Mouse (Mus musculus): ENCODE data around the gene Cyp4f37. TPM values are rescaled to one million over a fixed set of nuclear protein-coding genes. Genes with fewer than 3 reads are reported as not detected.
"Not testable (repeated sequence)": the region's sequence is repeated elsewhere in the genome, so short reads cannot be mapped to it uniquely, and the experiment has no call there.

The Cyp4f37 gene
- polyA plus RNA-seq, 1 experiment from 2014 or later: not detected

- H3K27me3 ChIP-seq (replicated peaks); H3K9ac ChIP-seq; ATAC-seq (ENCODE audit: insufficient number of reproducible peaks, low FRiP score); H3K9me3 ChIP-seq (replicated peaks); H3K27ac ChIP-seq (ENCODE audit: poor library complexity, severe bottlenecking); H3K4me1 ChIP-seq (replicated peaks); H3K36me3 ChIP-seq: not testable (repeated sequence)
- peak overlapping the region; percentile 44 for H3K4me3 ChIP-seq
- H3K4me2 ChIP-seq: peak overlapping the region; percentile 69
- WGBS: 85% methylated on average over 9 of the region's 9 CpGs
These were observed 13.3 kb downstream of the Cyp4f37 start for GRCm38 (mm10) chr17:32634242-32634971.

GRCm38 (mm10) chr17:32634972-32635314, 13.8 kb downstream of the Cyp4f37 start:
- no peaks in the 10 kb centered on the region for H3K27me3 ChIP-seq (replicated peaks)
- no peaks in the 10 kb centered on the region for H3K9me3 ChIP-seq (replicated peaks)
- 0 out of 2 replicates have a peak overlapping the region, but pooled peaks have one; percentile 47 for H3K9ac ChIP-seq
- H3K4me3 ChIP-seq: peak overlapping the region; percentile 44
- no peaks in the 10 kb centered on the region for H3K4me1 ChIP-seq (replicated peaks)
- peak overlapping the region; percentile 69 for H3K4me2 ChIP-seq
- no peaks in the 10 kb centered on the region for H3K36me3 ChIP-seq
- no peak overlapping the region for H3K27ac ChIP-seq (ENCODE audit: poor library complexity, severe bottlenecking)
- WGBS: 1% methylated on average over 17 of the region's 17 CpGs
- ATAC-seq (ENCODE audit: insufficient number of reproducible peaks, low FRiP score): peak; percentile 61; the same call in 1 of the 2 replicates

DNA sequence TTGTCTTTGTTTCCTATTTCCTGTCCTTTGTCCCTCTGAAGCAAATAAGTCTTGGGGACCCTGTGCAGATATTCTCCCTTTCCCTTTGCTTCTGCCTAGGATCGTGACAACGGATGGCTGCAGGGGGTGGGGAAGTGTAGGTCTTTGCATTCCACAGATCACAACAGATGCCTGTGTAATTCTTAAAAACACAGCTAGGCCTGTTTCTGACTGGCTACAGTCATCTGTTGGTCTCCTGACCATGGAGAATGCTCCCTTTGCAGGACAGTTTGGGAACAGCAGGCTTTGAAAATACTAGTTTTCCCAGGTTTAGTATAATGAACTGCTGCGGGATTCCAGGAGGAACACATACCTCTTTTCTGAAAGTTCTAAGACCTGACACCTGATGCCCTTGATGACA, 15.2 kb downstream of the Cyp4f37 start:
- no peak overlapping the region for H3K9ac ChIP-seq
- no peaks in the 10 kb centered on the region for H3K9me3 ChIP-seq (replicated peaks)
- H3K36me3 ChIP-seq: no peaks in the 10 kb centered on the region
- no peak overlapping the region for H3K4me3 ChIP-seq
- H3K27me3 ChIP-seq (replicated peaks): no peaks in the 10 kb centered on the region
- no peaks in the 10 kb centered on the region for H3K4me1 ChIP-seq (replicated peaks)
- H3K27ac ChIP-seq (ENCODE audit: poor library complexity, severe bottlenecking): no peak overlapping the region
- no peak overlapping the region for H3K4me2 ChIP-seq
- no peak for ATAC-seq (ENCODE audit: insufficient number of reproducible peaks, low FRiP score)
- 48% methylated on average over 3 of the region's 3 CpGs for WGBS

- Histone ChIP-seq H3K4me1 (replicated peaks) (no peaks in the 10 kb centered on the region), H3K27ac (ENCODE audit: poor library complexity, severe bottlenecking) (no peak overlapping the region), H3K9ac (no peak overlapping the region), H3K27me3 (replicated peaks) (no peaks in the 10 kb centered on the region), H3K4me2 (no peak overlapping the region), H3K36me3 (no peaks in the 10 kb centered on the region), H3K4me3 (no peak overlapping the region), H3K9me3 (replicated peaks) (no peaks in the 10 kb centered on the region)
- 74% methylated on average over 2 of the region's 2 CpGs for WGBS
- ATAC-seq (ENCODE audit: insufficient number of reproducible peaks, low FRiP score): no peak
These were observed 16.0 kb downstream of the Cyp4f37 start for GRCm38 (mm10) chr17:32637151-32637550.

DNA sequence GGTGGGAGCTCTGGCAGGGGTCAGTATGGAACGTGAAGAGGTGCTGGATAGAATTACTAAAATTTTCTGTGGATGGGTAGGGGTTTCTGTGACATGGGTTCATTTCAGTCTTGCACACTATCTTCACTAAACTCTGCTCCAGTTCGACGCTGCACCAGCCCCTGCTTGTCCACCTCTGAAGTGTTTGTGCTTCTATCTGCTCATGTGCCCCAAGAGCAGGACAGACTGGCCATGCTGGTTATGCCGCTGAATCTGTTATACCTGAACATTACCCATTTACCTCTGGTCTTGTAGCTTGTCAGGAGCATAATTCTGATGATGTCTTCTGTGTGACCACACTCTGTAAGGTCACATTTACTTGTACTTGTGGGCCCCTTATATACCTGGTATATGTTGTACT, 25.5 kb downstream of the Cyp4f37 start:
- WGBS: 74% methylated on average over 4 of the region's 4 CpGs

GRCm38 (mm10) chr17:32653860-32654259, 32.8 kb downstream of the Cyp4f37 start:
- H3K27ac ChIP-seq (ENCODE audit: poor library complexity, severe bottlenecking): no peak overlapping the region
- no peak overlapping the region for H3K9ac ChIP-seq
- no peaks in the 10 kb centered on the region for H3K27me3 ChIP-seq (replicated peaks)
- no peak for ATAC-seq (ENCODE audit: insufficient number of reproducible peaks, low FRiP score)
- H3K4me2 ChIP-seq: no peak overlapping the region
- H3K36me3 ChIP-seq: no peaks in the 10 kb centered on the region
- peaks cover 5% of the 10 kb centered on the region; the same call in 1 of the 2 replicates for H3K9me3 ChIP-seq (replicated peaks)
- whole genome bisulfite sequencing: 80% methylated on average over 4 of the region's 4 CpGs
- no peaks in the 10 kb centered on the region for H3K4me1 ChIP-seq (replicated peaks)
- no peak overlapping the region for H3K4me3 ChIP-seq

More for the DNA sequence above, 25.5 kb downstream of the Cyp4f37 start:
- Histone ChIP-seq H3K4me3 (no peak overlapping the region), H3K4me1 (replicated peaks) (no peaks in the 10 kb centered on the region), H3K4me2 (no peak overlapping the region), H3K27me3 (replicated peaks) (no peaks in the 10 kb centered on the region), H3K9ac (no peak overlapping the region), H3K27ac (ENCODE audit: poor library complexity, severe bottlenecking) (no peak overlapping the region), H3K9me3 (replicated peaks) (no peaks in the 10 kb centered on the region), H3K36me3 (no peaks in the 10 kb centered on the region)
- ATAC-seq (ENCODE audit: insufficient number of reproducible peaks, low FRiP score): no peak

- no peaks in the 10 kb centered on the region for H3K36me3 ChIP-seq
- peaks cover under 1% of the 10 kb centered on the region; the same call in 1 of the 2 replicates for H3K9me3 ChIP-seq (replicated peaks)
- 58% methylated on average over 3 of the region's 3 CpGs for WGBS
These were observed 35.9 kb downstream of the Cyp4f37 start for GRCm38 (mm10) chr17:32657041-32657440.

DNA sequence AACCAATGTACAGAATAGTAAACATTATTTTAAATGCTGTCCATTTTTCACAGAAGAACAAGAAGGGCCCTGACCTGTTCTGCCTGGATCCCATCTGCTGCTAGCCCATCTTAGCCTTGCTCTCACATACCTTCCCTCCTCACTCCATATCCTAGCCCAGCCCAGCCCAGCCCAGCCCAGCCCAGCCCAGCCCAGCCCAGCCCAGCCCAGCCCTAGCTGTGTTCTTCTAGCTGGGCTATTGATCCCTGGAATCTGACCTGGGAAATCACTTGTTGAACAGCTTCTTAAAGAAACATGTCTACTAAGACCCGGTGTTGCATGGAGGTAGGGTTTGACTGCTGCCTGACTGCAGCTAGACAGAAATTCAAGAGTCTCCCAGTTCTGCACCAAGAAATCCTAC, 37.1 kb downstream of the Cyp4f37 start:
- Histone ChIP-seq H3K4me3 (no peak overlapping the region), H3K27me3 (replicated peaks) (no peaks in the 10 kb centered on the region), H3K9me3 (replicated peaks) (no peaks in the 10 kb centered on the region), H3K9ac (no peak overlapping the region), H3K36me3 (no peaks in the 10 kb centered on the region), H3K27ac (ENCODE audit: poor library complexity, severe bottlenecking) (no peak overlapping the region), H3K4me1 (replicated peaks) (no peaks in the 10 kb centered on the region), H3K4me2 (no peak overlapping the region)
- ATAC-seq (ENCODE audit: insufficient number of reproducible peaks, low FRiP score): no peak
- 61% methylated on average over 1 of the region's 1 CpGs for WGBS

More at GRCm38 (mm10) chr17:32657041-32657440, 35.9 kb downstream of the Cyp4f37 start:
- H3K27ac ChIP-seq (ENCODE audit: poor library complexity, severe bottlenecking): no peak overlapping the region
- H3K9ac ChIP-seq: no peak overlapping the region
- H3K27me3 ChIP-seq (replicated peaks): no peaks in the 10 kb centered on the region
- no peaks in the 10 kb centered on the region for H3K4me1 ChIP-seq (replicated peaks)
- no peak overlapping the region for H3K4me2 ChIP-seq
- H3K4me3 ChIP-seq: no peak overlapping the region
- no peak for ATAC-seq (ENCODE audit: insufficient number of reproducible peaks, low FRiP score)

DNA sequence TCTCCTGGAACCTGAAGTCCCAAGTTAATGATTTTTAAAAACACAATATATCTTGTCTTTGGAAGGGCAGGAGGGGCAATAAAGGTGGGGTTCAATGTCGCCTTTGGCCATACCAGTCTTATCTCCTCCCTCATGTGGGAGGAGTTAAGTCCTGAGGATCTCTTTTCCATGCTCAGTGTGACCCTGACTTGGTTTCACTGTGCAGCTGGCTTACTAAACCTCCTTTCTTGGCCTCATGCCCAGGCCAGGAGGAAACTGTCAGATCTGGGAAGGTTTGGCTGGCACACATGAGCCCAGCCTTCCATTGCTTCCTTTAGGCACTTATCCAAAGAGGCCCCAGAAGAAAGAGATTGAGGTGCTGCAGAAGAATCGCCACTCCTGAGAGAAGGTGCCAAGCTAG, 37.6 kb downstream of the Cyp4f37 start, which contains the start of gene Cyp4f40:
TSS of gene Cyp4f40 (plus strand) at position 189 of the 400 bp plus-strand sequence.
- ATAC-seq (ENCODE audit: insufficient number of reproducible peaks, low FRiP score): 0 out of 2 replicates have a peak, but pooled peaks have one; percentile 29

DNA sequence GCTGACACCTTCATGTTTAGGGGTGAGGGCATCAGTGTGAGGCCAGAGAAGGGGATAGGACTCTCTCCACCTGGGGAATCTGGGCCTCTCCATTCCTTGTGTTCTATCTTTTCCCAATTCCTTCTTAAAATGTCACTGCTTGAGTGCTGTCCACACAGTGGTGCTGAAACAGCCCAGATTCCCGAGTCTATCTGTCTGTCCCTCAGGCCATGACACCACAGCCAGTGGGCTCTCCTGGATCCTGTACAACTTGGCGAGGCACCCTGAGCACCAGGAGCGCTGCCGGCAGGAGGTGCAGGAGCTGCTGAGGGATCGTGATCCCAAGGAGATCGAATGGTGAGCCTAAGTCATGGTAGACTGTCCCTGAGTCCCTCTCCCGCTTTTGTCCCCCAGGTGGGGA, 52.9 kb downstream of the Cyp4f37 start:
- Histone ChIP-seq H3K4me2 (no peak overlapping the region), H3K27me3 (replicated peaks) (no peaks in the 10 kb centered on the region), H3K27ac (ENCODE audit: poor library complexity, severe bottlenecking) (no peak overlapping the region), H3K4me3 (no peak overlapping the region), H3K9ac (no peak overlapping the region), H3K4me1 (replicated peaks) (no peaks in the 10 kb centered on the region), H3K9me3 (replicated peaks) (no peaks in the 10 kb centered on the region), H3K36me3 (no peaks in the 10 kb centered on the region)
- WGBS: 59% methylated on average over 7 of the region's 7 CpGs
- no peak for ATAC-seq (ENCODE audit: insufficient number of reproducible peaks, low FRiP score)

More for the DNA sequence above, 37.6 kb downstream of the Cyp4f37 start, which contains the start of gene Cyp4f40:
- H3K4me1 ChIP-seq (replicated peaks): no peaks in the 10 kb centered on the region
- H3K4me3 ChIP-seq: no peak within 1 kb of the TSS
- no peak within 1 kb of the TSS for H3K4me2 ChIP-seq
- no peaks in the 10 kb centered on the region for H3K9me3 ChIP-seq (replicated peaks)
- no peak within 1 kb of the TSS for H3K27ac ChIP-seq (ENCODE audit: poor library complexity, severe bottlenecking)
- no peaks in the 10 kb centered on the region for H3K36me3 ChIP-seq
- WGBS: 29% methylated on average over 2 of the region's 2 CpGs
- H3K9ac ChIP-seq: no peak within 1 kb of the TSS
- no peaks in the 10 kb centered on the region for H3K27me3 ChIP-seq (replicated peaks)

GRCm38 (mm10) chr17:32676040-32676635, 55.0 kb downstream of the Cyp4f37 start:
- no peak for ATAC-seq (ENCODE audit: insufficient number of reproducible peaks, low FRiP score)
- no peak overlapping the region for H3K27ac ChIP-seq (ENCODE audit: poor library complexity, severe bottlenecking)
- WGBS: 38% methylated on average over 21 of the region's 21 CpGs
- H3K4me1 ChIP-seq (replicated peaks): no peaks in the 10 kb centered on the region
- no peak overlapping the region for H3K4me3 ChIP-seq
- H3K27me3 ChIP-seq (replicated peaks): no peaks in the 10 kb centered on the region
- no peaks in the 10 kb centered on the region for H3K9me3 ChIP-seq (replicated peaks)
- H3K4me2 ChIP-seq: peak overlapping the region; percentile 39
- no peaks in the 10 kb centered on the region for H3K36me3 ChIP-seq
- no peak overlapping the region for H3K9ac ChIP-seq

Measured in heart, embryonic 12.5 days (tissue).